Mouse (Mus musculus) liver, postnatal 0 days (tissue): ENCODE results near the gene Atxn7l1. TPM values are rescaled to one million over a fixed set of nuclear protein-coding genes. Genes with fewer than 3 reads are reported as not detected.

Experiments used
- ATAC-seq: fragments of 200-750 bp; cut with Nextera tagmentation; 2 replicates; pipeline ENCODE4 v1.8.0; 2017; ENCODE audit warnings: mild to moderate bottlenecking, moderate library complexity
- DNase-seq: peaks from one replicate; pipeline ENCODE4 v3.0.0-alpha.2; 2016
- H3K27ac ChIP-seq: fragments of 300-500 bp; sonication (generic); 2 replicates; pipeline ENCODE4 v1.5.1; 2014; ENCODE audit warnings: antibody characterized with exemption, moderate library complexity, mild to moderate bottlenecking, low read depth
- H3K27me3 ChIP-seq: fragments of 300-500 bp; sonication (generic); 2 replicates; pipeline ENCODE4 v1.6.1; 2014; ENCODE audit warnings: low read length, control low read depth, mixed read lengths; ENCODE audit not compliant: insufficient read depth
- H3K36me3 ChIP-seq: fragments of 300-500 bp; sonication (generic); replicated peaks from 2 replicates; pipeline ENCODE4 v1.6.1; 2014; ENCODE audit warnings: mild to moderate bottlenecking, control low read depth, low read length, moderate library complexity, mixed read lengths; ENCODE audit not compliant: insufficient read depth
- H3K4me1 ChIP-seq: fragments of 300-500 bp; sonication (generic); 2 replicates; pipeline ENCODE4 v1.6.1; 2014; ENCODE audit warnings: antibody characterized with exemption, mild to moderate bottlenecking, control low read depth; ENCODE audit not compliant: insufficient read depth
- H3K4me2 ChIP-seq: fragments of 300-500 bp; sonication (generic); 2 replicates; pipeline ENCODE4 v1.6.1; 2014; ENCODE audit warnings: low read depth, mild to moderate bottlenecking, low read length, moderate library complexity, mixed read lengths
- H3K4me3 ChIP-seq: fragments of 300-500 bp; sonication (generic); 2 replicates; pipeline ENCODE4 v1.5.1; 2014; ENCODE audit warnings: low read depth, low read length
- H3K9ac ChIP-seq: fragments of 300-500 bp; sonication (generic); replicated peaks from 2 replicates; pipeline ENCODE4 v1.6.1; 2014; ENCODE audit warnings: mild to moderate bottlenecking, moderate library complexity
- H3K9me3 ChIP-seq: fragments of 300-500 bp; sonication (generic); 2 replicates; pipeline ENCODE4 v1.6.1; 2016; ENCODE audit warnings: mild to moderate bottlenecking, control low read depth, low read length, mixed read lengths
- CTCF ChIP-seq: sonication (generic); IDR thresholded peaks from 2 replicates; pipeline ENCODE4 v1.5.1; 2016; ENCODE audit warnings: antibody characterized with exemption, low read depth
- EP300 ChIP-seq: IDR thresholded peaks from 2 replicates; pipeline ENCODE4 v1.6.1; 2016; ENCODE audit warnings: antibody characterized with exemption, low read depth, mild to moderate bottlenecking
- WGBS: fragments of 180-500 bp; shearing (Covaris S2); extraction: QIAGEN DNeasy Blood & Tissue Kit; methylation state at CpG from one replicate; pipeline ENCODE4 v1.1.7; 2014; ENCODE audit not compliant: insufficient replicate concordance; 5-methylcytosine and 5-hydroxymethylcytosine counted together
- polyA plus RNA-seq: library from polyadenylated mRNA; unstranded; fragments of >200 nt; fragmentation: Nextera tagmentation; extraction: Ambion mirVana; gene quantifications from 2 replicates; pipeline ENCODE4 v1.2.1, GENCODE M21; 2015

The Atxn7l1 gene
- polyA plus RNA-seq, 1 experiment from 2014 or later, result 8.5 TPM

GRCm38 (mm10) chr12:33195175-33195574, 47.7 kb downstream of the Atxn7l1 start:
- Histone ChIP-seq H3K4me2 (no peak overlapping the region), H3K27me3 (no peaks in the 10 kb centered on the region), H3K4me1 (peaks cover 7% of the 10 kb centered on the region; the same call in 1 of the 2 replicates), H3K9ac (no peak overlapping the region), H3K4me3 (no peak overlapping the region), H3K27ac (no peak overlapping the region), H3K36me3 (0 out of 2 replicates have a peak, but pooled peaks cover 2% of the 10 kb centered on the region), H3K9me3 (no peaks in the 10 kb centered on the region)
- 71% methylated on average over 8 of the region's 8 CpGs for WGBS
- TF ChIP-seq EP300 (no peak), CTCF (no peak)
- DNase-seq (no peak), ATAC-seq (no peak)

- ATAC-seq (no peak), DNase-seq (no peak)
- 87% methylated on average over 6 of the region's 6 CpGs for WGBS
- H3K27ac ChIP-seq, result no peak overlapping the region
- no peaks in the 10 kb centered on the region for H3K9me3 ChIP-seq
- H3K4me3 ChIP-seq, result no peak overlapping the region
- H3K4me1 ChIP-seq, result peaks cover 7% of the 10 kb centered on the region; the same call in 1 of the 2 replicates
- no peak overlapping the region for H3K9ac ChIP-seq
- H3K36me3 ChIP-seq, result 0 out of 2 replicates have a peak, but pooled peaks cover 2% of the 10 kb centered on the region
- TF ChIP-seq EP300 (no peak), CTCF (no peak)
- no peaks in the 10 kb centered on the region for H3K27me3 ChIP-seq
- no peak overlapping the region for H3K4me2 ChIP-seq
Measured at GRCm38 (mm10) chr12:33197287-33197686, 49.8 kb downstream of the Atxn7l1 start.

DNA sequence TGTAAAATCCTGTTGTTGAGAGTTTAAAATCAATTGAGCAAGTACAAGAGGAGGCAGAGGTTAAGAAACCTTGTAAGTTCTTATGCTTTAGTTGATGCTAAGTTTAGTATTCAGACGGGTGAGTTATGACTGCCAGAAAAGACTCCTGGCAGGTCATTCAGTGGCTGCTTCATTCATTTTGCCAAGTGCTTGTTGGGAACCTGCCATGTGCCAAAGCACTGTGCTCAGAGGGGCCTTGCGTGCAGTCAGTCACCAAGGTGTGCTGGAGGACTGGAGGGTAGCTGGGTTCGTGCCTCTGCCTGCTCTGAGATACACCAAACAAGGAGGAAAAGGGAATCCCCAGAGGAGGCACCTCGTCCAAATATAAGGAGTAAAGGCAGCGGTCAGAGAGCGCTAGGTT, 50.3 kb downstream of the Atxn7l1 start:
- TF ChIP-seq CTCF, result no peak
- no peak for TF ChIP-seq EP300
- no peak for DNase-seq
- ATAC-seq, result no peak
- Histone ChIP-seq H3K9me3 (no peaks in the 10 kb centered on the region), H3K4me2 (no peak overlapping the region), H3K4me3 (no peak overlapping the region), H3K9ac (no peak overlapping the region), H3K36me3 (0 out of 2 replicates have a peak, but pooled peaks cover 2% of the 10 kb centered on the region), H3K4me1 (peaks cover 7% of the 10 kb centered on the region; the same call in 1 of the 2 replicates), H3K27me3 (no peaks in the 10 kb centered on the region), H3K27ac (no peak overlapping the region)
- 92% methylated on average over 6 of the region's 6 CpGs for WGBS

GRCm38 (mm10) chr12:33201068-33201467, 53.6 kb downstream of the Atxn7l1 start:
- H3K27me3 ChIP-seq, result no peaks in the 10 kb centered on the region
- H3K4me3 ChIP-seq, result no peak overlapping the region
- no peak overlapping the region for H3K27ac ChIP-seq
- H3K9me3 ChIP-seq, result no peaks in the 10 kb centered on the region
- H3K4me2 ChIP-seq, result no peak overlapping the region
- H3K9ac ChIP-seq, result no peak overlapping the region
- no peak for ATAC-seq
- 0 out of 2 replicates have a peak, but pooled peaks cover 2% of the 10 kb centered on the region for H3K36me3 ChIP-seq
- DNase-seq, result no peak
- no peaks in the 10 kb centered on the region for H3K4me1 ChIP-seq
- 77% methylated on average over 6 of the region's 6 CpGs for WGBS
- TF ChIP-seq EP300 (no peak), CTCF (no peak)

DNA sequence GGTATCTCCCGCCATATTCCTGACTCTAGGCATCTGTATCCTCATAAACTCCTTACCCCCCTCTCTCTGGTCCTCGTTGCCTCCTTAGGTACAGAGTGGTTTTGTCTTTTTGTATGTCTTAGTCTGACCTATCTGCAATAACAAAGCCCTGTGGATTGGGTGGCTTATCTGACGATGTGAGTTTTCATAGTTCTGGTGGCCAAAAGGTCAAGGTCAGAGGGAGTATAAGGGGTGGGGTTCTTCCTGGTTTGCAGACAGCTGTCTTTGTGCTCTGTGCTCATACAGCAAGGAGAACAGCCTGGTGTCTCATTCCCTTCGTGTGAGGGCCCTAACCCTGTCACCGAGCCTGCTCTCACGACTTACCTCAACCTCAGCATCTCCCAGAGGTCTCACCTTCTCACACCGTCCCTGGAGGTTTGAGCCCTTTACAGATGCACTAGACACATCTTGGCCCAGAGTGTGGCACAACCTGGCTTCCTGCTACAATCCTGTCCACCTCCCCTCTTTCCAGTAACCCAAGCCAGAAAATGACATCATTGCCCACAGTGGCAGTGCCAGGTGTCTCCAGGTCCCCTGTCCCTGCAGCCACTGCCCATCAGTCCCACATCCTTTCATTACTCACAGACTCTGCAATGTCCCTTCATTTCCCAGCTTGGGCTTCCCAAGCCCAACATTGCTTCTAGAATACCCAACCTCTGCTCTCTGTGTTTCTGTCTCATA, 54.2 kb downstream of the Atxn7l1 start:
- Histone ChIP-seq H3K27ac (no peak overlapping the region), H3K4me1 (no peaks in the 10 kb centered on the region), H3K27me3 (no peaks in the 10 kb centered on the region), H3K4me2 (no peak overlapping the region), H3K9ac (no peak overlapping the region), H3K9me3 (no peaks in the 10 kb centered on the region), H3K36me3 (peaks cover 2% of the 10 kb centered on the region; the same call in 1 of the 2 replicates), H3K4me3 (no peak overlapping the region)
- WGBS, result 71% methylated on average over 7 of the region's 7 CpGs
- TF ChIP-seq EP300 (no peak), CTCF (no peak)
- no peak for ATAC-seq
- no peak for DNase-seq

GRCm38 (mm10) chr12:33205255-33205654, 57.8 kb downstream of the Atxn7l1 start:
- Histone ChIP-seq H3K9ac (no peak overlapping the region), H3K27ac (no peak overlapping the region), H3K27me3 (no peaks in the 10 kb centered on the region), H3K4me1 (no peaks in the 10 kb centered on the region; the same call in 1 of the 2 replicates), H3K4me2 (no peak overlapping the region), H3K4me3 (no peak overlapping the region), H3K9me3 (no peaks in the 10 kb centered on the region), H3K36me3 (no peaks in the 10 kb centered on the region; the same call in 1 of the 2 replicates)
- no peak for DNase-seq
- TF ChIP-seq CTCF, result no peak
- TF ChIP-seq EP300, result no peak
- no peak for ATAC-seq
- WGBS, result 81% methylated on average over 4 of the region's 4 CpGs
